Mouse (Mus musculus): ENCODE measurements at regions not wholly inside any gene's neighbourhood (a gene's known extent, or its start where the extent isn't known, plus 50 kb on each side); places are given as distances from the start of the nearest gene placed in this dataset.

DNA sequence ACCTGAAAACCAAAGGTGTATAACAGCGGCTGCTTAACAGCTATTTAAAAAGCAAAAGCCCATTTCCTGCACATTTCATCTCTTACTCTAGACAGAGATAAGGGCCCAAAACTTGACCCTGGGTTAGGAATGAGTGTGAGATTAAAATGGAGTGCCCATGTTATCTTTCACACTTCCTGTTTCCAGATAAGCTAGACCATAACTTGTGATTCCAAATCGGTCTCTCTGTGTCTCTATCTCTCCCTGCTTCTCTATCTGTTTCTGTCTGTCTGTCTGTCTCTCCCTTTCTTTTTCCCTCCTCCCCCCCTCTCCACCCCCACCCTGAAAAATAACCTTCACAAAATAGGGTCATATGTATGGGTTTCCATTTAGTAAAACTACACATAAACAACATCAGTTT, 136.7 kb upstream of the Cdkn3 start:
- TF ChIP-seq GATA1 (IDR thresholded peaks at IDR 0.05; ENCODE audit: borderline replicate concordance, low read length) (no peak), FLI1 (IDR thresholded peaks at IDR 0.05; ENCODE audit: low read length) (no peak)
